Mouse (Mus musculus): ENCODE results near the gene Mrps6. TPM values are rescaled to one million over a fixed set of nuclear protein-coding genes. Genes with fewer than 3 reads are reported as not detected.

Mrps6 gene
- total RNA-seq, 2 experiments from 2014 or later, result 53.8 to 54.7 TPM

Other genes starting within 250 kb of the Mrps6 start
- gene Gm49711, start within 50 bp of the Mrps6 start, total RNA-seq (2021), result not detected
- 1 to 10 TPM; 6.8 to 7.9 TPM for gene Slc5a3, start 52 bp downstream of the Mrps6 start, total RNA-seq (2021)
- under 1 TPM; 0.25 to 0.43 TPM for gene Kcne2, start 234.1 kb downstream of the Mrps6 start, total RNA-seq (2021)
- 10 to 100 TPM; 43.6 to 44.9 TPM for gene Smim11, start 243.0 kb downstream of the Mrps6 start, total RNA-seq (2021)

Data from heart, postnatal 4 days (tissue).